Mouse (Mus musculus): Measurements from ENCODE around the gene Ttyh2. TPM values are rescaled to one million over a fixed set of nuclear protein-coding genes. Genes with fewer than 3 reads are reported as not detected.

The Ttyh2 gene
- polyA plus RNA-seq, 1 experiment from 2014 or later, result 23.7 TPM

GRCm38 (mm10) chr11:114654552-114654951, 20.7 kb upstream of the Ttyh2 start:
- Histone ChIP-seq H3K27me3 (ENCODE audit: insufficient read depth, low read length) (0 out of 2 replicates have a peak, but pooled peaks cover 2% of the 10 kb centered on the region), H3K4me1 (ENCODE audit: insufficient read depth) (no peaks in the 10 kb centered on the region), H3K4me3 (ENCODE audit: low read depth, low read length) (no peak overlapping the region), H3K9ac (replicated peaks) (no peak overlapping the region), H3K36me3 (replicated peaks; ENCODE audit: insufficient read depth, low read length) (no peaks in the 10 kb centered on the region), H3K4me2 (ENCODE audit: low read depth, low read length) (no peak overlapping the region), H3K27ac (ENCODE audit: low read depth) (no peak overlapping the region), H3K9me3 (ENCODE audit: low read length) (no peaks in the 10 kb centered on the region)
- WGBS (ENCODE audit: insufficient replicate concordance), result 31% methylated on average over 5 of the region's 5 CpGs
- DNase-seq (no peak), ATAC-seq (no peak)
- no peak for TF ChIP-seq EP300 (IDR thresholded peaks at IDR 0.05; ENCODE audit: low read depth)
- peak; percentile 51 for TF ChIP-seq CTCF (IDR thresholded peaks at IDR 0.05; ENCODE audit: low read depth)

DNA sequence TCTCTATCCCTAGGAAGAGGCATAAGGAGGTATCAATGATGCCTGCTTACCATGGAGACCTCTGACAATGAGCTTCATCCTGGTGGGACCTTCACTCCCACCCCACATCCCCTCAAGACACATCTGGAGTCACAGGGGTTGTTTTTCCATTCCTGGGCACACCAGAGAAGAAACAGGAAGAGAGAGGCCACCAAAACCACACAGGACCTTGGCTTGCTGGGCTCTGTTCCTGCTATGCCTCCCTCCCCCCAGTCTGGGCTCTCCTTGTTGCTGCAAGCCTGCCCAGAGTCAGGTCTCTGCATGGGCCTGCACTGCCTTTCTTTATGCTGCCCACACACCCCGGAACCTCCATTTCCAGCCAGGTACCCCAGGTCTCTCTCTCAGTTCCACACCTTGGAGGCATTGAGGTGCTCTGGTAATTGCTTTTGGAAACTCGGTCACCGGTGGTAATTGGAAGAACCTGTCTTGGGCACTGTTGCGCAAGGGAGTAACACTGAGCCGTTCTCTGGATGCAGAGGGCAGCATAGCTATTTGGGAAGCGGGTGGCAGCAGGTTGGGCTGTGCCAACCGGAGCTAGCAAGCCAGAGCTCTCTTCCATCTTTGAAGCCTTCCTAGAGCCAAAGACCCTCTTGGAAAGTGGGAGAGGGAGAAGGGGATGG, 19.8 kb upstream of the Ttyh2 start:
- no peak for ATAC-seq
- WGBS (ENCODE audit: insufficient replicate concordance), result 44% methylated on average over 7 of the region's 7 CpGs
- Histone ChIP-seq H3K4me2 (ENCODE audit: low read depth, low read length) (no peak overlapping the region), H3K4me3 (ENCODE audit: low read depth, low read length) (no peak overlapping the region), H3K36me3 (replicated peaks; ENCODE audit: insufficient read depth, low read length) (no peaks in the 10 kb centered on the region), H3K4me1 (ENCODE audit: insufficient read depth) (no peaks in the 10 kb centered on the region), H3K9ac (replicated peaks) (no peak overlapping the region), H3K27ac (ENCODE audit: low read depth) (no peak overlapping the region), H3K9me3 (ENCODE audit: low read length) (no peaks in the 10 kb centered on the region), H3K27me3 (ENCODE audit: insufficient read depth, low read length) (0 out of 2 replicates have a peak, but pooled peaks cover 2% of the 10 kb centered on the region)
- no peak for DNase-seq
- TF ChIP-seq EP300 (IDR thresholded peaks at IDR 0.05; ENCODE audit: low read depth) (no peak), CTCF (IDR thresholded peaks at IDR 0.05; ENCODE audit: low read depth) (no peak)

DNA sequence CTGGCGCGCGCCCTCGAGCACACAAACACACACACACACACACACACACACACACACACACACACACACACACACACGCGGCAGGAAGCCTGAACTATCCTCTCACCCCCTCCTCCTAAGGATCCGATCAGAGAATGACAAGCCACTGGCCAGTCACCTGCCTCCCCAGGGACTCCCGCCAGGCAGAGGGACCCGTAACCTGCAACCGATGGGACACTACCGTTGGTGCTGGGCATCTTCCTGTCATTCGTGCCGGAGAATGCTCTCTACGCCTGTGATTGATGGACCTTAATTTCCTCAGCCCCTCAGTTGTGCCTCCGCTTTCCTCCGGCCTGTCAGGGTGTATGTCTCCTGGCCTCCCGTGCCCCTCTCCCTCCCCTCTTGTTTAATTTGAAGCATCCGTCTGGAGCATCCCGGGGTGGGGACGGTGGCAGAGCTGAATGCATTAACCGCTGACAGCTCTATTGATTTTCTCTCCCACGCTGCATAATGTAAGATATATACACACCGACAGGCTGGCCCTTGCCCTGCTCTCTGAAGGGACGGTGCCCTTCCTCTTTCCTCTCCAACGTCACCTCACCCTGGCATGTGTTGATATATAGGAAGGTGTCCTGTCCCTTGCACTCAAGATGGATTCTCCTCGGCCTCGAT, 18.1 kb upstream of the Ttyh2 start:
- no peaks in the 10 kb centered on the region for H3K36me3 ChIP-seq (replicated peaks; ENCODE audit: insufficient read depth, low read length)
- TF ChIP-seq CTCF (IDR thresholded peaks at IDR 0.05; ENCODE audit: low read depth), result no peak
- no peak for TF ChIP-seq EP300 (IDR thresholded peaks at IDR 0.05; ENCODE audit: low read depth)
- no peak overlapping the region for H3K9ac ChIP-seq (replicated peaks)
- H3K4me3 ChIP-seq (ENCODE audit: low read depth, low read length), result no peak overlapping the region
- no peaks in the 10 kb centered on the region for H3K9me3 ChIP-seq (ENCODE audit: low read length)
- H3K27ac ChIP-seq (ENCODE audit: low read depth), result no peak overlapping the region
- H3K27me3 ChIP-seq (ENCODE audit: insufficient read depth, low read length), result 0 out of 2 replicates have a peak, but pooled peaks cover 2% of the 10 kb centered on the region
- 46% methylated on average over 27 of the region's 27 CpGs for WGBS (ENCODE audit: insufficient replicate concordance)
- no peaks in the 10 kb centered on the region for H3K4me1 ChIP-seq (ENCODE audit: insufficient read depth)
- no peak overlapping the region for H3K4me2 ChIP-seq (ENCODE audit: low read depth, low read length)
- DNase-seq (no peak), ATAC-seq (no peak)

DNA sequence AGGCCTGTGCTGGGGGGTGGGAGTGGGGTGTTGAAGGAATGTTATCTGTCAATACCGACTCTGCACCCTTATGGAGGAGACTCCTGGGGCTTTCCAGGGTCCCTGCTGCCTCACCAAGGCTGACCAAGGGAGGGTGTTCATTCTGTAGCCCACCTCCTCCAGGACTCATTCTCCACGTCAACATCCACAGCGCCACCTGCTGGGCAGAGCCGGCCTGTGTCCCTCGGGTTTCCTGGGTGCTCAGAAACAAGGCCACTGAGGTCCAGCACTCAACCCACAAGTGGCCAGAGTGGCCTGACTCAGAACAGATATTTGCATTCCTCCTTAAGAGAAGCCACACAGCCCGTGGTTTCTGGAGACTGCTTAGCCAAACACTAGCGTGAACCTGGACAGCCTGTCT, 17.5 kb upstream of the Ttyh2 start:
- Histone ChIP-seq H3K36me3 (replicated peaks; ENCODE audit: insufficient read depth, low read length) (no peaks in the 10 kb centered on the region), H3K27me3 (ENCODE audit: insufficient read depth, low read length) (0 out of 2 replicates have a peak, but pooled peaks cover 2% of the 10 kb centered on the region), H3K27ac (ENCODE audit: low read depth) (no peak overlapping the region), H3K4me3 (ENCODE audit: low read depth, low read length) (no peak overlapping the region), H3K4me2 (ENCODE audit: low read depth, low read length) (no peak overlapping the region), H3K4me1 (ENCODE audit: insufficient read depth) (no peaks in the 10 kb centered on the region), H3K9me3 (ENCODE audit: low read length) (no peaks in the 10 kb centered on the region), H3K9ac (replicated peaks) (no peak overlapping the region)
- 17% methylated on average over 7 of the region's 7 CpGs for WGBS (ENCODE audit: insufficient replicate concordance)
- DNase-seq (peak; percentile 74), ATAC-seq (no peak)
- TF ChIP-seq EP300 (IDR thresholded peaks at IDR 0.05; ENCODE audit: low read depth) (no peak), CTCF (IDR thresholded peaks at IDR 0.05; ENCODE audit: low read depth) (peak; percentile 75)

- Histone ChIP-seq H3K27me3 (ENCODE audit: insufficient read depth, low read length) (0 out of 2 replicates have a peak, but pooled peaks cover 2% of the 10 kb centered on the region), H3K4me1 (ENCODE audit: insufficient read depth) (no peaks in the 10 kb centered on the region), H3K27ac (ENCODE audit: low read depth) (no peak overlapping the region), H3K9me3 (ENCODE audit: low read length) (no peaks in the 10 kb centered on the region), H3K9ac (replicated peaks) (no peak overlapping the region), H3K36me3 (replicated peaks; ENCODE audit: insufficient read depth, low read length) (no peaks in the 10 kb centered on the region), H3K4me2 (ENCODE audit: low read depth, low read length) (no peak overlapping the region), H3K4me3 (ENCODE audit: low read depth, low read length) (no peak overlapping the region)
- ATAC-seq, result no peak
- 82% methylated on average over 14 of the region's 14 CpGs for WGBS (ENCODE audit: insufficient replicate concordance)
- TF ChIP-seq CTCF (IDR thresholded peaks at IDR 0.05; ENCODE audit: low read depth) (no peak), EP300 (IDR thresholded peaks at IDR 0.05; ENCODE audit: low read depth) (no peak)
- DNase-seq, result no peak
Observed at GRCm38 (mm10) chr11:114662161-114662560, 13.1 kb upstream of the Ttyh2 start.

DNA sequence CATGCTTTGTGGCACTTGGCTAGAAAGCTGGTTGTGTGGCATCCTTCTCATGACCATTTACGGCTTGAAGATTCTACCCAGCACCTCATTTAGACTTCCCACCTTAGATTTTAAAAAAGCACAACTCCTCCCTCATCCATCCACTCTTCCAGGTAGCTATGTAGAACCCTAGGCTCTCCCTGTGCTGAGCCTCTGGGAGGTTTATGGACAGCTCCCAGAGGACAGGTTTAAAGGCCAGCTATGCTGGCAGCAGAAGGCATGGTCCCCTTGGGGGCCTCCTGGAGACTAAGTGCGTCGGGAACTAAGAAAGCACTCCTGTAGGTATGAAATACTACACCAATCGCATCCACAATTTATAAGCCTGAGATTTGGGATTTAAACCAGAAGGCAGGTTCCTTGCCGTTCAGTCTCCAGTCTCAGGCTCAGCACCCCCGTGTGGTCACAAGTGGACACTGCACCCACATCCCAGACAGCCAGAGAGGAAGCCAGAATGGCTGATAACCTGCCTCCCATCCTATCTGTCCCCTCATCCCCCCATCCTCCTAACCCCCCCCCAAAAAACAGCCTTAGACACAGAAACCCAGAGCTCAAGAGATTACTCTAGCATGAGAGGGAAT, 12.4 kb upstream of the Ttyh2 start:
- DNase-seq (peak; percentile 65), ATAC-seq (no peak)
- Histone ChIP-seq H3K9me3 (ENCODE audit: low read length) (no peaks in the 10 kb centered on the region), H3K4me3 (ENCODE audit: low read depth, low read length) (no peak overlapping the region), H3K4me1 (ENCODE audit: insufficient read depth) (no peaks in the 10 kb centered on the region), H3K4me2 (ENCODE audit: low read depth, low read length) (no peak overlapping the region), H3K27me3 (ENCODE audit: insufficient read depth, low read length) (no peaks in the 10 kb centered on the region), H3K36me3 (replicated peaks; ENCODE audit: insufficient read depth, low read length) (no peaks in the 10 kb centered on the region), H3K27ac (ENCODE audit: low read depth) (no peak overlapping the region), H3K9ac (replicated peaks) (no peak overlapping the region)
- TF ChIP-seq CTCF (IDR thresholded peaks at IDR 0.05; ENCODE audit: low read depth), result peak; percentile 80
- no peak for TF ChIP-seq EP300 (IDR thresholded peaks at IDR 0.05; ENCODE audit: low read depth)
- 35% methylated on average over 6 of the region's 6 CpGs for WGBS (ENCODE audit: insufficient replicate concordance)

Data from liver, postnatal 0 days (tissue).